Mouse (Mus musculus): ENCODE data around the gene Gfm1.

Gfm1 gene

GRCm38 (mm10) chr3:67497998-67498397, 68.1 kb downstream of the Gfm1 start:
- no peak for DNase-seq

- no peak for DNase-seq
Measured at GRCm38 (mm10) chr3:67498773-67499405, 69.0 kb downstream of the Gfm1 start.

- DNase-seq, result no peak
Measured at GRCm38 (mm10) chr3:67499406-67499791, 69.5 kb downstream of the Gfm1 start.

GRCm38 (mm10) chr3:67503878-67504277, 74.0 kb downstream of the Gfm1 start:
- DNase-seq, result no peak

- DNase-seq, result no peak
Measured at GRCm38 (mm10) chr3:67505286-67505685, 75.4 kb downstream of the Gfm1 start.

DNA sequence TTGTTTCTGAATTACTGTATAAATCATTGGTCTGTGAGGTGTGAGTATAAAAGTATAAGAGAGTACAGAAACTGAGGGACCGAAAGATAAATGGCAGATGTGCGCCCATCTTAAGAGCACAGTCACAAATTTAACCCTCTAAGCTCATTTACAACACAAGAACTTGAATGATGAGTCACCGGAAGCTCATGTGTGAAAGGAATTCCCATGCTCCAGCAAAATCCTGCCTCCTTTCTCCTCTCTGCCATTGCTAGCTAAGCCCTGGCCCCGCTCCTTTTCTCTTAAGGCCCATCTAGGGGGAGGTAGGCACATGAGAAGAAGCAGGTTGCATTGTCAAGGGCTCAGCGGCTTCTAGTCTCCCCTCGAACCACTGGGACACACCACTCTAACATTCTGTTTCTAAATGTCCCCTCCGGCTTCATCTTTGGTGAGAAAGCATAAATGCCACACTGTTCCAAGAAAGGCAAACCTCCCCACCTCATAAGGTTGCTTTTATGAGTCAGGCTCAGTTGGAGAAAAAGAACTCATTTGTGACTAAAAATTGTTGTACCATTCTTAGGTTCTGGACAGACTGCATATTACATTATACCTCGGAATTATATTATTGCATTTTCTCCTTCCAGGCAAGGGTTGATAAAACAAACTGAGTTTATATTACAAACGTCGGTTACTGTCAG, 78.5 kb downstream of the Gfm1 start:
- no peak for DNase-seq

- DNase-seq, result peak; percentile 78
Measured at GRCm38 (mm10) chr3:67512807-67513206, 82.9 kb downstream of the Gfm1 start.

GRCm38 (mm10) chr3:67514801-67515273, 84.9 kb downstream of the Gfm1 start:
- peak; percentile 3 for DNase-seq

- DNase-seq, result peak; percentile 7
Measured at GRCm38 (mm10) chr3:67515274-67515801, 85.4 kb downstream of the Gfm1 start, which contains the start of gene Rarres1. TSS of gene Rarres1 (minus strand) at chr3:67515523.

DNA sequence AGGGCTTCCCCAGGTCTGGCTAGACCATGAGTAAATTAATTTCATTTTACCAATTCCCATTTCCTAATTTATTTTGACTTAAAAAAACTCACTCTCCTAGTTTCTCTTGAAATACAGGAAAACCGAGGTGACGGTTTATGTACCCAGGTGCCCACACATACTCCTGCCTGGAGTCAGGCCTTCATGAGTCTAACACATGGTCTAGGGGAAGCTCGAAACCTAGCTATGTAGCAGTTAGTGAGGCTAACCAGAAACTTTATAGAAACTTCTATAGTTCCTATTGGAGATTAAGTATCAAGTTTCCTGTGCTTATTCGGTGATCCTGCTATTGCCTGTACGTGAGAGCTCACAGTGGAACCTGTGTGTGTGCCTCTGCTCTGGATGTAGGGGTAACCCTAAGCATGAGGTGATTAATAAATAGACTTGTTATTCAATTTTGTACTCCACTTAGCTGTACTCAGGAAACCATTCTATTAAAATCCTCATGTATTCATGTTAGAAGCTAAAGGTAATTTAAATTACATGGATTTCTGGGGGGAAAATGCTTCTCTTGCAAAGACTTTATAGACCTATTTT, 90.8 kb downstream of the Gfm1 start:
- no peak for DNase-seq

- DNase-seq, result no peak
Measured at GRCm38 (mm10) chr3:67522709-67523108, 92.8 kb downstream of the Gfm1 start.

GRCm38 (mm10) chr3:67524768-67525167, 94.9 kb downstream of the Gfm1 start:
- no peak for DNase-seq

All from kidney, adult 18-20 months (tissue).